Mouse (Mus musculus): ENCODE measurements at regions not wholly inside any gene's neighbourhood (a gene's known extent, or its start where the extent isn't known, plus 50 kb on each side); places are given as distances from the start of the nearest gene placed in this dataset.

DNA sequence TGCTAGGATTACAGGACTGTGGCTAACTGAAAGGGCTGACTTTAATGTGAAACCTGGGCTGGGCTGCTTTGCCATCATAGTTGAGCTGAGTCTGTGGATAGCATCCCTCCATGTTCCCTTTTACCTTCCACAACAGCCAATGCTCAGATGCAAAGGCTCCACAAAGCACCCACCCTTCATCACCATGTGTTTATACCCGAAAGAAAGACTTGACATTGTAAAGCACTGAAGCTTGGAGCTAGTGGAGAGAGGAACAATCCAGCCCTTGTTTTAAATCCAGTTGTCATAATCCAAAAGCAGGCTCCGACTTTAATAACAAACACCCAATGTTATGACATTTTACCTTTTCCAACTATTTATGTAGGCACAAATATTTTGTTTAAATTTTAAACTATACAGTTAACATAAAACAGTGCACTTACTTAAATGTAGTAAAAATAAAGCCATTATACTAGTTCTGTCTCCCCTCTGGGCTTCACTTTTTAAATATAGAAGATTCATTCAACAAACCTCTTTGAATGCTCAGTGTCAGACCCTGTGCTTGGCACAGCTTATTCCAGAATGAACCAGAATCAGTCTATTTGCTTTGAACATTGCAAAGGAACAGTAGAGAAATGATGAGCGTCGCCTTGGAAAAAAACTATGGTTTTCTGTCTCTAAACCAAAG lies 98.7 kb upstream of the Lrig1 start:
- no peak for TF ChIP-seq CTCF (IDR thresholded peaks at IDR 0.05; ENCODE audit: low read depth)
- no peak for TF ChIP-seq EP300 (IDR thresholded peaks at IDR 0.05; ENCODE audit: low read depth)
